Mouse (Mus musculus): ENCODE data around the gene Gata5.

DNA sequence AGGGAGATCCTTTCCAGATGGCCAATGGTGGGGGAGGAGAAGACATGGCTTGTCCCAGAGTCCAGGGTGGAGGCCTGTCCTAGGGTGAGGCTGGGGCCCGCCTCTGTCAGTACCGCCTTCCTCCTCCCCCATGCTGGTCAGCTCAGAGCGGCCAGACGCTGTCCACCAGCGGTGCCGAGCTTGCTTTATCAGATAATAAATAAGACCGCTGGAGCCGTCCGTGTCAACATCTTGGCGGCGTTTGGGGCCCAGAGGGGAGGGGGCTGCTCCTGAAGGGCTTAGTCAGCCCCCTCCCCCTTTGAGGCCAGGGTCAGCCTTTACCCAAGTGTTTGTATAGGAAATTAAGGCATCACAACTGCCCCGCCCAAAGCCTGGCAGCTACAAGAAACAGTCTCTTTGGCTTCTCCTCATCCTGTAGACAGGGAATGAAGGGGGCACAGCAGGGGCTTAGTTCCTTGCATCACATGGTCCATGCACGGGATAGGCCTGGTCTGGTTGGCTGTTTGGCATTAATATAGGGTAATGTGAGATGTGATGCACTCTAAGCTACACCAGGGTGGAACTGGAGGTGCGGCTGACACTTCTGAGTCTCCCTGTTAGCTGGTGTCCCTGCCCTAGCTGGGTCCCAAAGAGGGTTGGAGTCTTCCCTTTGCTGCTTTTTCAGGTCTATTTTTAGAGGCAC, 11.7 kb downstream of the Gata5 start:
- TF ChIP-seq KAT2A (conservative IDR thresholded peaks at IDR 0.05; ENCODE audit: low read depth, low read length) (no peak), POLR2AphosphoS2 (IDR thresholded peaks at IDR 0.05; ENCODE audit: low read length) (no peak), E2F4 (IDR thresholded peaks at IDR 0.05; ENCODE audit: borderline replicate concordance, low read depth, low read length) (no peak), EP300 (IDR thresholded peaks at IDR 0.05; ENCODE audit: low read depth in 1 of 2, low read length in 2 of 2) (no peak), ZNF384 (IDR thresholded peaks at IDR 0.05; ENCODE audit: low read depth, low read length) (no peak), USF2 (IDR thresholded peaks at IDR 0.05; ENCODE audit: borderline replicate concordance in 1 of 2, insufficient read depth in 1 of 2, low read depth in 1 of 2, low read length in 2 of 2) (no peak), POLR2A (IDR thresholded peaks at IDR 0.05; ENCODE audit: control insufficient read depth in 1 of 2, insufficient read depth in 1 of 2, low read depth in 1 of 2, low read length in 2 of 2, poor library complexity in 1 of 2) (no peak), CTCF (IDR thresholded peaks at IDR 0.05 in 2 of 3, conservative IDR thresholded peaks at IDR 0.05 in 1 of 3; ENCODE audit: control insufficient read depth in 1 of 3, insufficient read depth in 1 of 3, low read depth in 2 of 3, low read length in 3 of 3, poor library complexity in 1 of 3, severe bottlenecking in 1 of 3) (no peak), POLR2AphosphoS5 (IDR thresholded peaks at IDR 0.05; ENCODE audit: borderline replicate concordance, low read depth, low read length) (no peak)

Data from MEL (cell line).